Mouse (Mus musculus) hindbrain, embryonic 15.5 days (tissue): ENCODE results near the gene Gm3233. TPM values are rescaled to one million over a fixed set of nuclear protein-coding genes. Genes with fewer than 3 reads are reported as not detected.
"Not testable (repeated sequence)": the region's sequence is repeated elsewhere in the genome, so short reads cannot be mapped to it uniquely, and the experiment has no call there.

ENCODE experiments used
- ATAC-seq: fragments of 200-750 bp; cut with Nextera tagmentation; 2 replicates; pipeline ENCODE4 v1.8.0; 2017; ENCODE audit warnings: low read depth, moderate number of reproducible peaks, moderate TSS enrichment; ENCODE audit not compliant: low FRiP score
- H3K27ac ChIP-seq: fragments of 300-500 bp; sonication (generic); replicated peaks from 2 replicates; pipeline ENCODE4 v1.5.1; 2015; ENCODE audit warnings: mild to moderate bottlenecking, inconsistent platforms
- H3K27me3 ChIP-seq: fragments of 300-500 bp; sonication (generic); 2 replicates; pipeline ENCODE4 v1.6.1; 2015; ENCODE audit warnings: control low read depth, inconsistent platforms
- H3K36me3 ChIP-seq: fragments of 300-500 bp; sonication (generic); 2 replicates; pipeline ENCODE4 v1.6.1; 2015; ENCODE audit warnings: control low read depth, inconsistent platforms
- H3K4me1 ChIP-seq: fragments of 300-500 bp; sonication (generic); replicated peaks from 2 replicates; pipeline ENCODE4 v1.6.1; 2015; ENCODE audit warnings: control low read depth, inconsistent platforms
- H3K4me2 ChIP-seq: fragments of 300-500 bp; sonication (generic); 2 replicates; pipeline ENCODE4 v1.6.1; 2015; ENCODE audit warnings: moderate library complexity, mild to moderate bottlenecking, inconsistent platforms
- H3K4me3 ChIP-seq: fragments of 300-500 bp; sonication (generic); 2 replicates; pipeline ENCODE4 v1.5.1; 2015; ENCODE audit warnings: mild to moderate bottlenecking, inconsistent platforms
- H3K9ac ChIP-seq: fragments of 300-500 bp; sonication (generic); 2 replicates; pipeline ENCODE4 v1.6.1; 2015; ENCODE audit warnings: inconsistent platforms
- H3K9me3 ChIP-seq: fragments of 300-500 bp; sonication (generic); 2 replicates; pipeline ENCODE4 v1.6.1; 2016; ENCODE audit warnings: control low read depth, inconsistent platforms
- WGBS: fragments of 180-500 bp; shearing (Covaris S2); methylation state at CpG from one replicate; pipeline ENCODE4 v1.1.7; 2015; 5-methylcytosine and 5-hydroxymethylcytosine counted together
- polyA plus RNA-seq: library from polyadenylated mRNA; unstranded; fragments of >200 nt; fragmentation: Nextera tagmentation; extraction: Ambion mirVana; gene quantifications from 2 replicates; pipeline ENCODE4 v1.2.1, GENCODE M21; 2015

The Gm3233 gene
- polyA plus RNA-seq, 1 experiment from 2014 or later = not detected

DNA sequence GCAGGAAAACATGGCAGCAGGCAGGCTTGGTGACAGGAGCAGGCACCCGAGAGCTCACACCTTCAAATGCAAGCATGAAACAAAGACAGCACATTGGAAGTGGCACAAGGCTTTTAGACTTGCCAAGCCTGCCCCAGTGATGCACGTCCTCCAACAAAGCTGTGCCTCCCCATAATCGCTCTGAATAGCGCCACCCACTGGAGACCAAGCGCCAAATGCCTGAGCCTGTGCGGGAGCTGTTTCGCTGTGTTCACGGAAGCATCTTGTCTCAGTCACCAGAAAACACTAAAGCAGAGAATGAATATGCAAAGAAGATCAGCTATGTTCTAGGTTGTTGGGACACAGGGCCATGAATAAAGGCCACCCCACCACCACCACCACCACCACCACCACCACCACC lies 34.6 kb downstream of the Gm3233 start:
- H3K27me3 ChIP-seq = no peaks in the 10 kb centered on the region
- no peak overlapping the region for H3K9ac ChIP-seq
- H3K4me2 ChIP-seq = no peak overlapping the region
- no peaks in the 10 kb centered on the region for H3K4me1 ChIP-seq
- no peak overlapping the region for H3K27ac ChIP-seq
- no peak for ATAC-seq
- H3K36me3 ChIP-seq = no peaks in the 10 kb centered on the region
- H3K4me3 ChIP-seq = no peak overlapping the region
- no peaks in the 10 kb centered on the region for H3K9me3 ChIP-seq
- WGBS = 76% methylated on average over 8 of the region's 8 CpGs

DNA sequence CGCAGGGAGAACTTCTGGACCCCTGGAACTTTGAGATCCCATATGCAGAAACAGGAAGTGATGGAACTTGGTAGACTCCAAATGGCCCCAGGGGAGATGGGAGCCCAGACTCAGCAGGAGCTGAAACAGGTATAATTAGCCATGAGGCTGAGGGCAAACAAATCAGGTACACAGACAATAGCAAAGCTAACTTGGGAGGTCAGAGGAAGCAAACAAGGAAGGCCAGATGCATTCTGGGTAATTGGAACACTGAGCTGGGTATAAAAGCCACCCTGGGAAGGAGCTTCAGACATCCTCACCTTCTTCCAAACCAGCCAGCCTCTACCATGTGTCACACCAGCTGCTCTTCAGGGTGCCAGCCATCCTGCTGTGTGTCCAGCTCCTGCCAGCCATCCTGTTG lies 39.2 kb downstream of the Gm3233 start, which contains the start of gene Krtap12-1:
Gene Krtap12-1 (plus strand): TSS at position 301 of the 400 bp plus-strand sequence.
- H3K36me3 ChIP-seq, H3K27me3 ChIP-seq, H3K4me1 ChIP-seq, H3K4me3 ChIP-seq, H3K27ac ChIP-seq, H3K9ac ChIP-seq, ATAC-seq, H3K9me3 ChIP-seq, H3K4me2 ChIP-seq: not testable (repeated sequence)
- WGBS = 84% methylated on average over 1 of the region's 1 CpGs

DNA sequence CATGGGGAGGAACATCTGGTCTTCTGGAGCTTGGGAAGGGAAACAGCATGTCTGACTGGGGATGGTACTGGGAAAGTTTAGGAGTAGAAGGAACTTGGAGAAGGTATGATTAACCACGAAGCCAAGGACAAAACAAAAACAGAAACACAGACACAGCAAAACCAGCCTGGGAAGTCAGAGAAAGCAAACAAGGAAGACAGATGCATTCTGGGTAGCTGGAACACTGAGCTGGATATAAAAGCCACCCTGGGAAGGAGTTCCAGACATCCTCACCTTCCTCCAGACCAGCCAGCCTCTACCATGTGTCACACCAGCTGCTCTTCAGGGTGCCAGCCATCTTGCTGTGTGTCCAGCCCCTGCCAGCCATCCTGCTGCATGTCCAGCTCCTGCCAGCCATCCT lies 44.0 kb downstream of the Gm3233 start, which contains the start of gene Gm10142:
Gene Gm10142 (plus strand): TSS at position 301 of the 400 bp plus-strand sequence.
- no peaks in the 10 kb centered on the region for H3K9me3 ChIP-seq
- no peak within 1 kb of the TSS for H3K9ac ChIP-seq
- no peak within 1 kb of the TSS for H3K4me2 ChIP-seq
- no peaks in the 10 kb centered on the region for H3K4me1 ChIP-seq
- H3K4me3 ChIP-seq = no peak within 1 kb of the TSS
- H3K27me3 ChIP-seq = no peaks in the 10 kb centered on the region
- H3K27ac ChIP-seq = no peak within 1 kb of the TSS
- 87% methylated on average over 1 of the region's 1 CpGs for WGBS
- no peak for ATAC-seq
- no peaks in the 10 kb centered on the region for H3K36me3 ChIP-seq

DNA sequence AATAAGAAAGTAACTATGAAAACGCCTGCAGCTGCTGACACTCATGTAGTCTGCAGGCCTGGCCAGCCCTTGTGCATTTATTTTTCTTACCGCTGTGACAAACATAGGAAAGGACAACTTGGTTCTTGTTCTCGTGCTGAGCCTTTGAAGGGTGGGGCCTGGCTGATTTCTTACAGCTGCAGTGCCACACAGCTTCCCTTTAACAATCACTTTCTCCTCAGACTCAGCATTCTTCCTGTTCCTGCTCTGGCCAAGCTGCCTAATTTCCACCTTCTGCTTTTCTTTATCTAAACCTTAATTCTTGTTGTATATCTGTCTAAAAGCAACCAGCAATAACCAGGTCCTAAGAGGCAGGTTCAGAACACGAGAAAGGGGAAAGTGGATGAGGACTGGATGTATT lies 45.7 kb downstream of the Gm3233 start:
- no peak overlapping the region for H3K27ac ChIP-seq
- no peaks in the 10 kb centered on the region for H3K9me3 ChIP-seq
- no peaks in the 10 kb centered on the region for H3K36me3 ChIP-seq
- ATAC-seq = no peak
- 72% methylated on average over 4 of the region's 4 CpGs for WGBS
- H3K27me3 ChIP-seq = no peaks in the 10 kb centered on the region
- no peak overlapping the region for H3K4me3 ChIP-seq
- no peak overlapping the region for H3K4me2 ChIP-seq
- no peak overlapping the region for H3K9ac ChIP-seq
- no peaks in the 10 kb centered on the region for H3K4me1 ChIP-seq

DNA sequence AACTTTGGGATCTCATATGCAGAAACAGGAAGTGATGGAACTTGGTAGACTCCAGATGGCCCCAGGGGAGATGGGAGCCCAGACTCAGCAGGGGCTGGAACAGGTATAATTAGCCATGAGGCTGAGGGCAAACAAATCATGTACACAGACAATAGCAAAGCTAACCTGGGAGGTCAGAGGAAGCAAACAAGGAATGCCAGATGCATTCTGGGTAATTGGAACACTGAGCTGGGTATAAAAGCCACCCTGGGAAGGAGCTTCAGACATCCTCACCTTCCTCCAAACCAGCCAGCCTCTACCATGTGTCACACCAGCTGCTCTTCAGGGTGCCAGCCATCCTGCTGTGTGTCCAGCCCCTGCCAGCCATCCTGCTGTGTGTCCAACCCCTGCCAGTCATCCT lies 48.3 kb downstream of the Gm3233 start, which contains the start of gene Gm10024:
Gene Gm10024 (plus strand): TSS at position 301 of the 400 bp plus-strand sequence.
- not testable (repeated sequence) for H3K4me1 ChIP-seq, H3K4me2 ChIP-seq, H3K27ac ChIP-seq, ATAC-seq, H3K4me3 ChIP-seq, H3K27me3 ChIP-seq, H3K9me3 ChIP-seq, H3K36me3 ChIP-seq, H3K9ac ChIP-seq

DNA sequence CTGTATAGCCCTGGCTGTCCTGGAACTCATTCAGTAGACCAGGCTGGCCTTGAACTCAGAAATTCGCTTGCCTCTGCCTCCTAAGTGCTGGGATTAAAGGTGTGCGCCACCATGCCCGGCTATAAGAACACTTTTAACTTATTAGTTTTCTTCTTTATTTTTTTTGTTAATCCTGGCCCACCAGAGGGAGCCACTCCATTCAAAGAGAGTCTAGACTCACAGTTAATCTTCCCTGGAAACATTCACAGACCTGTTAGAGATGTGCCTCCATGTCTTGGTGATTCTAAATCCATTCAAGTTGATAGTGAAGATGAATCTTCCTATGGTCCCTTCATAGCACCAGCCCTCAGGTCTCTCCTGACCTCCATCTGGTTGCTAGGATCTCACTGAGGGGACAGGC lies 49.7 kb downstream of the Gm3233 start:
- Histone ChIP-seq H3K9me3 (no peaks in the 10 kb centered on the region), H3K4me2 (no peak overlapping the region), H3K27me3 (no peaks in the 10 kb centered on the region), H3K4me1 (no peaks in the 10 kb centered on the region), H3K27ac (no peak overlapping the region), H3K4me3 (no peak overlapping the region), H3K9ac (no peak overlapping the region), H3K36me3 (no peaks in the 10 kb centered on the region)
- ATAC-seq = no peak
- 80% methylated on average over 3 of the region's 3 CpGs for WGBS

Other genes starting within 250 kb of the Gm3233 start
- gene Fam207a, start 243.9 kb downstream of the Gm3233 start, polyA plus RNA-seq = 45.1 and 48.4 TPM in 2 replicates
- gene Itgb2, start 229.4 kb downstream of the Gm3233 start, polyA plus RNA-seq = 1.1 and 1.5 TPM in 2 replicates
- 75.2 and 81.7 TPM in 2 replicates for gene Pttg1ip, start 178.0 kb downstream of the Gm3233 start, polyA plus RNA-seq
- 282 and 283 TPM in 2 replicates for gene Sumo3, start 153.6 kb downstream of the Gm3233 start, polyA plus RNA-seq
- gene Gm49325, start 153.5 kb downstream of the Gm3233 start, polyA plus RNA-seq = 2.9 TPM in 1 of 2 replicates, not detected in the other
- gene Ube2g2, start 137.4 kb downstream of the Gm3233 start, polyA plus RNA-seq = 83.8 and 90.0 TPM in 2 replicates
- gene Tspear, start 73.1 kb downstream of the Gm3233 start, polyA plus RNA-seq = 0.99 and 1.3 TPM in 2 replicates
- gene Gm19402, start 68.9 kb downstream of the Gm3233 start, polyA plus RNA-seq = not detected in 2 replicates
- gene Gm9508, start 62.4 kb downstream of the Gm3233 start, polyA plus RNA-seq = not detected in 2 replicates
- not detected in 2 replicates for gene Gm10272, start 53.1 kb downstream of the Gm3233 start, polyA plus RNA-seq
- gene Gm10024, start 48.2 kb downstream of the Gm3233 start, polyA plus RNA-seq = not detected in 2 replicates
- gene Gm10142, start 43.9 kb downstream of the Gm3233 start, polyA plus RNA-seq = not detected in 2 replicates
- gene Krtap12-1, start 39.1 kb downstream of the Gm3233 start, polyA plus RNA-seq = not detected in 2 replicates
- not detected in 2 replicates for gene Gm10100, start 33.2 kb downstream of the Gm3233 start, polyA plus RNA-seq
- gene Gm18596, start 17.0 kb downstream of the Gm3233 start, polyA plus RNA-seq = not detected in 2 replicates
- gene Gm9736, start 8.3 kb downstream of the Gm3233 start, polyA plus RNA-seq = not detected in 2 replicates
- not detected in 2 replicates for gene Gm3238, start 11.6 kb upstream of the Gm3233 start, polyA plus RNA-seq
- gene Gm7138, start 17.3 kb upstream of the Gm3233 start, polyA plus RNA-seq = not detected in 2 replicates
- gene Gm3250, start 22.9 kb upstream of the Gm3233 start, polyA plus RNA-seq = not detected in 2 replicates
- gene Gm7137, start 28.5 kb upstream of the Gm3233 start, polyA plus RNA-seq = not detected in 2 replicates
- gene Gm9639, start 35.4 kb upstream of the Gm3233 start, polyA plus RNA-seq = not detected in 2 replicates
- gene Gm19668, start 39.5 kb upstream of the Gm3233 start, polyA plus RNA-seq = not detected in 2 replicates
- gene Gm9507, start 52.2 kb upstream of the Gm3233 start, polyA plus RNA-seq = not detected in 2 replicates
- gene Gm2696, start 55.0 kb upstream of the Gm3233 start, polyA plus RNA-seq = not detected in 2 replicates
- gene Krtap10-4, start 67.4 kb upstream of the Gm3233 start, polyA plus RNA-seq = not detected in 2 replicates
- not detected in 2 replicates for gene Krtap10-10, start 76.3 kb upstream of the Gm3233 start, polyA plus RNA-seq
- not detected in 2 replicates for gene Gm36176, start 87.1 kb upstream of the Gm3233 start, polyA plus RNA-seq
- not detected in 2 replicates for gene Gm10318, start 93.2 kb upstream of the Gm3233 start, polyA plus RNA-seq
- not detected in 2 replicates for gene Gm3285, start 102.3 kb upstream of the Gm3233 start, polyA plus RNA-seq
- gene Lrrc3, start 142.9 kb upstream of the Gm3233 start, polyA plus RNA-seq = 21.4 and 23.9 TPM in 2 replicates
- 5.4 and 7.1 TPM in 2 replicates for gene Trpm2, start 210.9 kb upstream of the Gm3233 start, polyA plus RNA-seq
- 46.8 and 54.5 TPM in 2 replicates for gene 1810043G02Rik, start 218.8 kb upstream of the Gm3233 start, polyA plus RNA-seq